Mouse (Mus musculus): ENCODE measurements around the gene Armc3. TPM values are rescaled to one million over a fixed set of nuclear protein-coding genes. Genes with fewer than 3 reads are reported as not detected.

Armc3 gene
- not detected for total RNA-seq (2021)
- long read RNA-seq, experiment 1: 0 reads
- long read RNA-seq, experiment 2, partial matches to known transcripts: 0 of 1 reads
- long read RNA-seq, experiment 2, other reads (novel, unspliced or antisense): 1 of 1 reads

GRCm38 (mm10) chr2:19198452-19199365, at the start of gene Armc3:
Gene Armc3 (plus strand): TSS chr2:19199302.
- peak; percentile 50 for DNase-seq

- no peak for DNase-seq
These were observed 46.4 kb upstream of the Armc3 start for GRCm38 (mm10) chr2:19152687-19153086.

- no peak for DNase-seq
These were observed 42.9 kb upstream of the Armc3 start for GRCm38 (mm10) chr2:19156176-19156575.

- DNase-seq: no peak
These were observed 39.6 kb upstream of the Armc3 start for GRCm38 (mm10) chr2:19159539-19159938.

GRCm38 (mm10) chr2:19160368-19161114, 38.6 kb upstream of the Armc3 start:
- DNase-seq: no peak

GRCm38 (mm10) chr2:19164234-19164633, 34.9 kb upstream of the Armc3 start:
- no peak for DNase-seq

- no peak for DNase-seq
These were observed 22.3 kb upstream of the Armc3 start for GRCm38 (mm10) chr2:19176827-19177236.

GRCm38 (mm10) chr2:19199366-19199853, 308 bp downstream of the Armc3 start:
- no peak for DNase-seq

- no peak for DNase-seq
These were observed 1.0 kb downstream of the Armc3 start for GRCm38 (mm10) chr2:19200112-19200511.

GRCm38 (mm10) chr2:19201682-19202081, 2.6 kb downstream of the Armc3 start:
- no peak for DNase-seq

GRCm38 (mm10) chr2:19234305-19234704, 35.2 kb downstream of the Armc3 start:
- no peak for DNase-seq

GRCm38 (mm10) chr2:19235193-19235592, 36.1 kb downstream of the Armc3 start:
- no peak for DNase-seq

- no peak for DNase-seq
These were observed 36.5 kb downstream of the Armc3 start for GRCm38 (mm10) chr2:19235614-19236013.

GRCm38 (mm10) chr2:19238771-19239170, 39.7 kb downstream of the Armc3 start:
- DNase-seq: no peak

GRCm38 (mm10) chr2:19249611-19250010, 50.5 kb downstream of the Armc3 start:
- DNase-seq: no peak

- no peak for DNase-seq
These were observed 55.9 kb downstream of the Armc3 start for GRCm38 (mm10) chr2:19255037-19255436.

- DNase-seq: no peak
These were observed 58.2 kb downstream of the Armc3 start for GRCm38 (mm10) chr2:19257255-19257654.

GRCm38 (mm10) chr2:19260399-19260798, 61.3 kb downstream of the Armc3 start:
- no peak for DNase-seq

- no peak for DNase-seq
These were observed 64.3 kb downstream of the Armc3 start for GRCm38 (mm10) chr2:19263375-19263774.

- no peak for DNase-seq
These were observed 66.7 kb downstream of the Armc3 start for GRCm38 (mm10) chr2:19265834-19266233.

GRCm38 (mm10) chr2:19267396-19267795, 68.3 kb downstream of the Armc3 start:
- no peak for DNase-seq

- no peak for DNase-seq
These were observed 70.9 kb downstream of the Armc3 start for GRCm38 (mm10) chr2:19269955-19270354.

- DNase-seq: no peak
These were observed 71.6 kb downstream of the Armc3 start for GRCm38 (mm10) chr2:19270709-19271120.

Measured in gastrocnemius, postnatal 10 days (tissue).